Mouse (Mus musculus): ENCODE data around the gene Med29.

The Med29 gene

GRCm38 (mm10) chr7:28372251-28373108, 20.0 kb downstream of the Med29 start, which contains the start of gene Plekhg2:
TSS of gene Plekhg2 (minus strand) at chr7:28372599.
- TF ChIP-seq GATA4 (IDR thresholded peaks at IDR 0.05; ENCODE audit: insufficient replicate concordance, low read length) = no peak; the same call in 1 of the 2 replicates

- TF ChIP-seq GATA4 (IDR thresholded peaks at IDR 0.05; ENCODE audit: insufficient replicate concordance, low read length) = no peak
These were observed 21.0 kb downstream of the Med29 start for GRCm38 (mm10) chr7:28371514-28371989.

GRCm38 (mm10) chr7:28370977-28371513, 21.5 kb downstream of the Med29 start:
- TF ChIP-seq GATA4 (IDR thresholded peaks at IDR 0.05; ENCODE audit: insufficient replicate concordance, low read length) = no peak

GRCm38 (mm10) chr7:28370051-28370450, 22.5 kb downstream of the Med29 start:
- no peak for TF ChIP-seq GATA4 (IDR thresholded peaks at IDR 0.05; ENCODE audit: insufficient replicate concordance, low read length)

- TF ChIP-seq GATA4 (IDR thresholded peaks at IDR 0.05; ENCODE audit: insufficient replicate concordance, low read length) = no peak
These were observed 24.1 kb downstream of the Med29 start for GRCm38 (mm10) chr7:28368276-28368920.

GRCm38 (mm10) chr7:28367663-28368275, 24.7 kb downstream of the Med29 start:
- no peak for TF ChIP-seq GATA4 (IDR thresholded peaks at IDR 0.05; ENCODE audit: insufficient replicate concordance, low read length)

GRCm38 (mm10) chr7:28362441-28363060, 30.0 kb downstream of the Med29 start:
- no peak for TF ChIP-seq GATA4 (IDR thresholded peaks at IDR 0.05; ENCODE audit: insufficient replicate concordance, low read length)

GRCm38 (mm10) chr7:28361647-28362341, 30.7 kb downstream of the Med29 start:
- no peak for TF ChIP-seq GATA4 (IDR thresholded peaks at IDR 0.05; ENCODE audit: insufficient replicate concordance, low read length)

GRCm38 (mm10) chr7:28360291-28360690, 32.2 kb downstream of the Med29 start:
- TF ChIP-seq GATA4 (IDR thresholded peaks at IDR 0.05; ENCODE audit: insufficient replicate concordance, low read length) = no peak

- TF ChIP-seq GATA4 (IDR thresholded peaks at IDR 0.05; ENCODE audit: insufficient replicate concordance, low read length) = no peak
These were observed 32.7 kb downstream of the Med29 start for GRCm38 (mm10) chr7:28359854-28360253.

- no peak for TF ChIP-seq GATA4 (IDR thresholded peaks at IDR 0.05; ENCODE audit: insufficient replicate concordance, low read length)
These were observed 34.1 kb downstream of the Med29 start for GRCm38 (mm10) chr7:28358431-28358830.

GRCm38 (mm10) chr7:28357984-28358383, 34.5 kb downstream of the Med29 start:
- no peak for TF ChIP-seq GATA4 (IDR thresholded peaks at IDR 0.05; ENCODE audit: insufficient replicate concordance, low read length)

- no peak for TF ChIP-seq GATA4 (IDR thresholded peaks at IDR 0.05; ENCODE audit: insufficient replicate concordance, low read length)
These were observed 35.5 kb downstream of the Med29 start for GRCm38 (mm10) chr7:28356981-28357380.

- no peak for TF ChIP-seq GATA4 (IDR thresholded peaks at IDR 0.05; ENCODE audit: insufficient replicate concordance, low read length)
These were observed 37.3 kb downstream of the Med29 start for GRCm38 (mm10) chr7:28355221-28355620.

Data from liver, adult (tissue).